Mouse (Mus musculus): ENCODE measurements around the gene Hes3.

Gene Hes3

DNA sequence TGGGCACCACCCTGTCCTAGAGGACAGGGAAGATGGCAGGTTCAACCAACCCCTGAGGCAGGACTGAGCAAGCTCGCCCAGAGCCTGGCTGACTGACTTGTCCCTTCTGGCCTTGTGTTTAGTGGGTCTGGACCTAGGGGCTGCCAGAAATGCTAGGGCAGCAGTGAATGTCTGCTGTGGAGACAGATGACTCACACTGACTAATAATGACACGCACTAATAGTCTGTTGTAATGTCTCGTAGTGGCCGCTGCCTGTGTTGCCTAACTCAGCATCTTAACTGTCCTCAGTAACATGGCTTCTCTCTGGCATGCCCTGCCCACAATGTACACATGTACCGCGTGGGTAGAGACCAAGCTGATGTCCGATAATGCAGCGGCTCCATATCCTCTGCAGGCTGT lies 31.0 kb downstream of the Hes3 start:
- no peak for DNase-seq (ENCODE audit: extremely low read depth, low read depth)

GRCm38 (mm10) chr4:152257070-152257469 lies 34.4 kb downstream of the Hes3 start:
- DNase-seq (ENCODE audit: extremely low read depth, low read depth), result peak; percentile 32

- no peak for DNase-seq (ENCODE audit: extremely low read depth, low read depth)
Measured at GRCm38 (mm10) chr4:152253183-152253759, 38.2 kb downstream of the Hes3 start.

DNA sequence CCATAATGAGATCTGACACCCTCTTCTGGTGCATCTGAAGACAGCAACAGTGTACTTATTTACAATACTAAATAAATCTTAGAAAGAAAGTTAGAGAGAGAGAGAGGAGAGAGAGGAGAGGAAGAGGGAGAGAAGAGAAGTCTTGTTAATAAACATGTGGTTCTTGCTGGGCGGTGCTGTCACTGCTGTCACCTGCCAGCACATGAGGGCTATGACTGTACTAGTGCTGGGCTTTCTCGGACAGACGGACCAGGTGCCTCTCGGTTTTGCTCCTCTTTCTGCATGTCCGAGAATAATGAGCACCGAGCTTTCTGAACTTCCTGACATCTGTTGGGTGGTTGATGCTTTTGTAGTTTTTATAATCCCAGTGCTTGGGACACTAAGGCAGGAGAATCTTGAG lies 40.8 kb downstream of the Hes3 start:
- DNase-seq (ENCODE audit: extremely low read depth, low read depth), result no peak

DNA sequence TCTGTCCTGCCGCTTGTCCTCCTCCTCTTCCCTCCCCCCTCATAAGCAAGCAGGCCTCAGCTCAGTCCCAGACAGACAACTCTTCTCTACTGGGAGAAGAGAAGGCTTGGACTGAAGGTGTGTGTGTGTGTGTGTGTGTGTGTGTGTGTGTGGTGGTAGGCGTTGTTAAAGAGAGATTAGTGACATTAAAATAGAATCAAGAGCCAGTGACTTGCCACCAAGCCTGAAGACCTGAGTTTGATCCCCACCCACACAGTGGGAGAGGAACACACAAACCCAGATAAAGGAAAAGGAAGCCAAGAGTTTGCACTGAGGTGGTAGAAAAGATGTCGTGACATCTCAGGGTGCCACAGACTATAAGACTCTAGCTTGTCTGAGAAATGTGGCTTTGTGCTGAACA lies 44.3 kb downstream of the Hes3 start:
- DNase-seq (ENCODE audit: extremely low read depth, low read depth), result peak; percentile 45

GRCm38 (mm10) chr4:152246011-152246410 lies 45.5 kb downstream of the Hes3 start:
- DNase-seq (ENCODE audit: extremely low read depth, low read depth), result no peak

- DNase-seq (ENCODE audit: extremely low read depth, low read depth), result no peak
Measured at GRCm38 (mm10) chr4:152244545-152245522, 46.6 kb downstream of the Hes3 start.

GRCm38 (mm10) chr4:152243969-152244368 lies 47.5 kb downstream of the Hes3 start:
- DNase-seq (ENCODE audit: extremely low read depth, low read depth), result no peak

GRCm38 (mm10) chr4:152243241-152243891 lies 48.1 kb downstream of the Hes3 start:
- no peak for DNase-seq (ENCODE audit: extremely low read depth, low read depth)

- no peak for DNase-seq (ENCODE audit: extremely low read depth, low read depth)
Measured at GRCm38 (mm10) chr4:152239974-152240373, 51.5 kb downstream of the Hes3 start.
